Mouse (Mus musculus) spleen, adult 2 months (tissue): Measurements from ENCODE around the gene Cyb5r2. TPM values are rescaled to one million over a fixed set of nuclear protein-coding genes. Genes with fewer than 3 reads are reported as not detected.
A peak's percentile ranks its signal among the peaks of the same experiment; 100 is the strongest.

Source experiments
- DNase-seq, 2 experiments: peaks; one replicate each; pipeline versions ENCODE4 v3.0.0 to v3.0.0-alpha.2; 2012 to 2021; ENCODE audit warnings: low spot score in 2 of 2, low read depth in 1 of 2
- H3K27ac ChIP-seq: fragments of 200-500 bp; 2 replicates; pipeline ENCODE4 v1.5.1; 2012; ENCODE audit warnings: low read length, inconsistent platforms; ENCODE audit not compliant: insufficient read depth
- H3K27me3 ChIP-seq: fragments of 200-500 bp; 2 replicates; pipeline ENCODE4 v1.6.1; 2012; ENCODE audit warnings: mild to moderate bottlenecking, moderate library complexity, low read length, inconsistent platforms; ENCODE audit not compliant: control insufficient read depth, insufficient read depth
- H3K36me3 ChIP-seq: fragments of 200-500 bp; 2 replicates; pipeline ENCODE4 v1.6.1; 2012; ENCODE audit warnings: mild to moderate bottlenecking, low read length, inconsistent platforms; ENCODE audit not compliant: control insufficient read depth, insufficient read depth
- H3K4me1 ChIP-seq: fragments of 200-500 bp; 2 replicates; pipeline ENCODE4 v1.6.1; 2011; ENCODE audit warnings: inconsistent platforms; ENCODE audit not compliant: control insufficient read depth, insufficient read depth, insufficient read length
- H3K4me3 ChIP-seq: fragments of 200-500 bp; 2 replicates; pipeline ENCODE4 v1.5.1; 2011; ENCODE audit warnings: mild to moderate bottlenecking, inconsistent platforms; ENCODE audit not compliant: insufficient read depth, insufficient read length; ENCODE audit errors: extremely low read depth
- CTCF ChIP-seq: fragments of 200-500 bp; IDR thresholded peaks from 2 replicates; pipeline ENCODE4 v1.5.1; 2011; ENCODE audit warnings: mild to moderate bottlenecking, inconsistent platforms; ENCODE audit not compliant: insufficient read depth, insufficient read length, insufficient replicate concordance; ENCODE audit errors: extremely low read depth
- POLR2A ChIP-seq: fragments of 200-500 bp; IDR thresholded peaks from 2 replicates; pipeline ENCODE4 v1.6.1; 2011; ENCODE audit warnings: low read depth, low read length, inconsistent platforms
- WGBS: fragments of 180-500 bp; shearing (Covaris S2); methylation state at CpG from one replicate; pipeline ENCODE4 v1.1.7; 2018; 5-methylcytosine and 5-hydroxymethylcytosine counted together
- polyA plus RNA-seq: library from polyadenylated mRNA; depleted of rRNA; stranded (reverse); fragments of >200 nt; gene quantifications from 2 replicates; pipeline ENCODE4 v1.2.3, GENCODE M21; 2012; rRNA removed

Gene Cyb5r2
- polyA plus RNA-seq, 1 experiment: 0.20 TPM

GRCm38 (mm10) chr7:107708491-107709112 is 49.2 kb downstream of the Cyb5r2 start:
- Histone ChIP-seq H3K4me3 (peak overlapping the region; percentile 27; the same call in 1 of the 2 replicates), H3K27me3 (no peaks in the 10 kb centered on the region)

GRCm38 (mm10) chr7:107707650-107708049 is 50.2 kb downstream of the Cyb5r2 start:
- peak; percentile 77 for DNase-seq
- TF ChIP-seq CTCF (no peak), POLR2A (no peak)
- H3K4me1 ChIP-seq: peaks cover 22% of the 10 kb centered on the region; the same call in 1 of the 2 replicates
- 6% methylated on average over 9 of the region's 9 CpGs for WGBS
- no peak overlapping the region for H3K4me3 ChIP-seq
- H3K27ac ChIP-seq: peak overlapping the region; percentile 72
- no peaks in the 10 kb centered on the region for H3K27me3 ChIP-seq
- H3K36me3 ChIP-seq: no peaks in the 10 kb centered on the region

More at GRCm38 (mm10) chr7:107708491-107709112, 49.2 kb downstream of the Cyb5r2 start:
- no peak for TF ChIP-seq POLR2A
- TF ChIP-seq CTCF: peak; percentile 63; the same call in 1 of the 2 replicates
- H3K27ac ChIP-seq: peak overlapping the region; percentile 28
- peaks cover 15% of the 10 kb centered on the region; the same call in 1 of the 2 replicates for H3K4me1 ChIP-seq
- WGBS: 3% methylated on average over 10 of the region's 10 CpGs
- no peaks in the 10 kb centered on the region for H3K36me3 ChIP-seq
- peak; percentile 66 to 82 for DNase-seq

- no peak overlapping the region for H3K27ac ChIP-seq
- no peak for TF ChIP-seq CTCF
- no peak for TF ChIP-seq POLR2A
- H3K4me3 ChIP-seq: no peak overlapping the region
- peaks cover 22% of the 10 kb centered on the region; the same call in 1 of the 2 replicates for H3K4me1 ChIP-seq
- WGBS: 79% methylated on average over 5 of the region's 5 CpGs
- no peaks in the 10 kb centered on the region for H3K27me3 ChIP-seq
- DNase-seq: no peak
- no peaks in the 10 kb centered on the region for H3K36me3 ChIP-seq
Measured at GRCm38 (mm10) chr7:107705941-107706340, 51.9 kb downstream of the Cyb5r2 start.

- TF ChIP-seq CTCF: no peak
- TF ChIP-seq POLR2A: no peak
- no peaks in the 10 kb centered on the region for H3K27me3 ChIP-seq
- peaks cover 15% of the 10 kb centered on the region; the same call in 1 of the 2 replicates for H3K4me1 ChIP-seq
- no peaks in the 10 kb centered on the region for H3K36me3 ChIP-seq
- no peak overlapping the region for H3K4me3 ChIP-seq
- 61% methylated on average over 13 of the region's 13 CpGs for WGBS
- no peak for DNase-seq
- no peak overlapping the region for H3K27ac ChIP-seq
Measured at GRCm38 (mm10) chr7:107702461-107703380, 55.1 kb downstream of the Cyb5r2 start.

- Histone ChIP-seq H3K27me3 (no peaks in the 10 kb centered on the region), H3K36me3 (no peaks in the 10 kb centered on the region), H3K4me3 (no peak overlapping the region), H3K4me1 (peaks cover 10% of the 10 kb centered on the region; the same call in 1 of the 2 replicates), H3K27ac (no peak overlapping the region)
- DNase-seq: no peak
- TF ChIP-seq CTCF: no peak
- no peak for TF ChIP-seq POLR2A
- WGBS: 83% methylated on average over 5 of the region's 5 CpGs
Measured at GRCm38 (mm10) chr7:107700646-107701045, 57.2 kb downstream of the Cyb5r2 start.

- Histone ChIP-seq H3K4me1 (peaks cover 10% of the 10 kb centered on the region; the same call in 1 of the 2 replicates), H3K4me3 (no peak overlapping the region), H3K27ac (no peak overlapping the region), H3K27me3 (no peaks in the 10 kb centered on the region), H3K36me3 (no peaks in the 10 kb centered on the region)
- 86% methylated on average over 1 of the region's 1 CpGs for WGBS
- TF ChIP-seq CTCF (no peak), POLR2A (no peak)
- no peak for DNase-seq
Measured at GRCm38 (mm10) chr7:107699926-107700325, 57.9 kb downstream of the Cyb5r2 start.

Other genes starting within 250 kb of the Cyb5r2 start
- 2.4 and 3.5 TPM in 2 replicates for gene Olfml1, start 190.6 kb downstream of the Cyb5r2 start, polyA plus RNA-seq
- gene Ppfibp2, start 162.8 kb downstream of the Cyb5r2 start, polyA plus RNA-seq: 5.4 and 5.5 TPM in 2 replicates
- not detected in 2 replicates for gene 5330417H12Rik, start 132.9 kb downstream of the Cyb5r2 start, polyA plus RNA-seq
- not detected in 2 replicates for gene Ovch2, start 43.2 kb upstream of the Cyb5r2 start, polyA plus RNA-seq
- not detected in 2 replicates for gene Olfr467, start 54.2 kb upstream of the Cyb5r2 start, polyA plus RNA-seq
- gene Olfr469, start 67.5 kb upstream of the Cyb5r2 start, polyA plus RNA-seq: not detected in 2 replicates
- gene Olfr470, start 89.5 kb upstream of the Cyb5r2 start, polyA plus RNA-seq: not detected in 2 replicates
- gene Olfr472, start 139.9 kb upstream of the Cyb5r2 start, polyA plus RNA-seq: not detected in 2 replicates
- not detected in 2 replicates for gene Olfr473, start 172.4 kb upstream of the Cyb5r2 start, polyA plus RNA-seq
- gene Olfr474, start 196.6 kb upstream of the Cyb5r2 start, polyA plus RNA-seq: not detected in 2 replicates
- gene Olfr476, start 206.8 kb upstream of the Cyb5r2 start, polyA plus RNA-seq: not detected in 2 replicates
- not detected in 2 replicates for gene Olfr477, start 228.7 kb upstream of the Cyb5r2 start, polyA plus RNA-seq